Mouse (Mus musculus): ENCODE results near the gene Lmo7. TPM values are rescaled to one million over a fixed set of nuclear protein-coding genes. Genes with fewer than 3 reads are reported as not detected.

The Lmo7 gene
- polyA plus RNA-seq, 1 experiment from 2014 or later = 18.0 TPM

DNA sequence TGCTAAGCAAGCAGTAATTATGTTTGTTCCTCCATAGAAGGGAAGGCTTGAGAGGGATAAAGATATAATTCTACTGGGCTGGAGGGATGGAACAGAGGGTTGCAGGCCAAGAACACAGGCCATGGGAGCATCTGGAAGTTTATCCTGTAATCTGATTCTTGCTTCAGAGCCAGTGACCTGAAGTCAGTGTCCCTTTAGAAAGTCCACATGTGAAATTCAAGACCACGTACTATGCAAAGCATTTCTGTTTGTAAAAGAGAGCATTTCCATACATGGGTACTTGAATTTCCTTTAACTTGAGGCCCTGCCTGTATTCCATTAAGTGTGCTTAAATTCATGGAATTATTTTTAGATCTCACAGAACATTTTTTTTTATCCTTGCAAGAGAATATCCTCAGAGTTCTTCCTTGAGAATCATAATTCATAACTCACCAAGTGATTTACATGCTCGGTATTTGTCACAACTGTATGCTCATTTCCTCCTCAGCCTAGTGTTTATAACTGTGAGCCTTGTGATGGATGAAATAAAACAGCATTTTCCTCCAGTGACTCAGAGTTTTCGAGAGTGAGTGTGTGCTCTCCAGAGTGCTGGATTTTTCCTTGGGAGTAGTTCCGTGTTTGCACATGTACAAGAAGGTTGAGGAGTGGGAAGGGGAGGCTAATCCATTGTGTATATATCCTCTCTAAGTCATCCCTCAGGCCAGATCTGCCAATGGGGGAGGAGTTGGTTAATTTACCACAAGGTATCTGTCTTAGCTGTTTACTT, 75.0 kb downstream of the Lmo7 start:
- ATAC-seq (ENCODE audit: insufficient number of reproducible peaks, insufficient read depth, low FRiP score, low read depth) = peak; percentile 65
- Histone ChIP-seq H3K9ac (replicated peaks; ENCODE audit: low read depth, low read length) (no peak overlapping the region), H3K9me3 (ENCODE audit: control insufficient read depth, low read depth, low read length) (no peaks in the 10 kb centered on the region), H3K4me3 (ENCODE audit: low read depth, low read length) (no peak overlapping the region), H3K36me3 (ENCODE audit: control insufficient read depth, insufficient read depth, low read length) (no peaks in the 10 kb centered on the region), H3K4me2 (replicated peaks; ENCODE audit: low read depth, low read length) (no peak overlapping the region), H3K4me1 (ENCODE audit: control insufficient read depth, insufficient read depth, low read length) (peaks cover 9% of the 10 kb centered on the region; the same call in 1 of the 2 replicates), H3K27ac (ENCODE audit: low read length) (peak overlapping the region; percentile 63; the same call in 1 of the 2 replicates), H3K27me3 (ENCODE audit: control insufficient read depth, insufficient read depth, low read length) (no peaks in the 10 kb centered on the region)
- 19% methylated on average over 4 of the region's 4 CpGs for WGBS

DNA sequence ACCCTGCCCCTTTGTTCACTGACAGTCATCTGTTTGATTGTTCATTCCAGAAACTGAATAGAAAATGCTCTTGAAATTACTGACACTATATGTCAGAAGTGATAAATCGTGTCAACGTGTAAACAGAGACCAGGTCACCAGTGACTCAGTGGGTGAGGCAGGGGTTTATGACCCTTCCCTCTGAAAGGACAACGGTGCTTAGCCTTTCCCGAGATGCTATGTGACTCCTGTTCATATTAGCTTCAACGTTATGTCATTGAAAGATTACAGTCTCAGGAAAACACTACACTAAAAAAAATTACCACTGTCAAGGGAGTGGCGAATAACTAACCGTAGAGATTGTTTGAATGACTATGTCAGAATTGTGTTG, 75.6 kb downstream of the Lmo7 start:
- 0 out of 2 replicates have a peak, but pooled peaks have one; percentile 28 for ATAC-seq (ENCODE audit: insufficient number of reproducible peaks, insufficient read depth, low FRiP score, low read depth)
- Histone ChIP-seq H3K4me3 (ENCODE audit: low read depth, low read length) (no peak overlapping the region), H3K9ac (replicated peaks; ENCODE audit: low read depth, low read length) (no peak overlapping the region), H3K4me2 (replicated peaks; ENCODE audit: low read depth, low read length) (no peak overlapping the region), H3K9me3 (ENCODE audit: control insufficient read depth, low read depth, low read length) (no peaks in the 10 kb centered on the region), H3K27ac (ENCODE audit: low read length) (0 out of 2 replicates have a peak overlapping the region, but pooled peaks have one; percentile 48), H3K4me1 (ENCODE audit: control insufficient read depth, insufficient read depth, low read length) (peaks cover 9% of the 10 kb centered on the region; the same call in 1 of the 2 replicates), H3K27me3 (ENCODE audit: control insufficient read depth, insufficient read depth, low read length) (no peaks in the 10 kb centered on the region), H3K36me3 (ENCODE audit: control insufficient read depth, insufficient read depth, low read length) (no peaks in the 10 kb centered on the region)
- WGBS = 21% methylated on average over 7 of the region's 7 CpGs

DNA sequence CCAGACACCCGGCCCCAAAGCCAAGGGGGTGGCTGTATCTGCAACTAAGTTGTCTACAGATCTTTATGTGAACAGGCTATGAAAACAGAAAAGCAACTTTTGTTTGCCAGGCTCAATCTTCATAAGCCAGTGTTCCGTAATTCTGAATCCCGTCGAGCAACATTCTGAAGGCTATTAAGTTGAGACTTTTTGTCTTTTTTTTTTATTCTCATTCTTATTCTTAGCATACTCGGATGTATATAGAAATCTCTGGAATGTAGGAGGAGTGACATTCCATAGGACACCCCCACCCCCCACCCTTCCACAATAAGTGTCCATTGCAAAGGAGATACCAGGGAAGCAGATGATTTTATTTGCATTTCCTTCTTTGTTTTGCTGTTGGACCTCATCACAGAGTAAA, 76.3 kb downstream of the Lmo7 start:
- Histone ChIP-seq H3K4me2 (replicated peaks; ENCODE audit: low read depth, low read length) (no peak overlapping the region), H3K4me1 (ENCODE audit: control insufficient read depth, insufficient read depth, low read length) (peaks cover 9% of the 10 kb centered on the region; the same call in 1 of the 2 replicates), H3K4me3 (ENCODE audit: low read depth, low read length) (no peak overlapping the region), H3K27me3 (ENCODE audit: control insufficient read depth, insufficient read depth, low read length) (no peaks in the 10 kb centered on the region), H3K9ac (replicated peaks; ENCODE audit: low read depth, low read length) (no peak overlapping the region), H3K27ac (ENCODE audit: low read length) (no peak overlapping the region), H3K9me3 (ENCODE audit: control insufficient read depth, low read depth, low read length) (no peaks in the 10 kb centered on the region), H3K36me3 (ENCODE audit: control insufficient read depth, insufficient read depth, low read length) (no peaks in the 10 kb centered on the region)
- 47% methylated on average over 5 of the region's 5 CpGs for WGBS
- ATAC-seq (ENCODE audit: insufficient number of reproducible peaks, insufficient read depth, low FRiP score, low read depth) = no peak

DNA sequence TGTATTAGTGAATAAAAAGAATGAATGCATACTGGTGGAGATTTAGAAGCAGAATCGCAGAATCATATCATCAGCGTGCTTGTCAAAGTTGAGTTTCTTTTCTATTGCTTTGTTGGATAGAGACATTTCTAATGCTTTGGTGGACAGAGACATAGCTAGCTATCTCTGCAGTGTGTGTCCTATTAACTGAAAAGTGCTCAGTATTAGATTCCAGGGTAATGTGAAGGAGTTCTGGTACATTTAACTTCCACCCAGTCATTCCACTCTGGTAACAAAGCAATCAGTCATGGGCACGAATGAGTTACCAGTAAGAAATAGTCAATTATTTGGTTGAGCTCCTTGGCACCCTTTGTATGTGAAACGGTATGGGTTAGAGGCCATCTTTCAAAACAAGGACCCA, 76.8 kb downstream of the Lmo7 start:
- H3K9me3 ChIP-seq (ENCODE audit: control insufficient read depth, low read depth, low read length) = no peaks in the 10 kb centered on the region
- no peak overlapping the region for H3K4me3 ChIP-seq (ENCODE audit: low read depth, low read length)
- no peak for ATAC-seq (ENCODE audit: insufficient number of reproducible peaks, insufficient read depth, low FRiP score, low read depth)
- 82% methylated on average over 4 of the region's 4 CpGs for WGBS
- H3K4me1 ChIP-seq (ENCODE audit: control insufficient read depth, insufficient read depth, low read length) = peaks cover 9% of the 10 kb centered on the region; the same call in 1 of the 2 replicates
- H3K27me3 ChIP-seq (ENCODE audit: control insufficient read depth, insufficient read depth, low read length) = no peaks in the 10 kb centered on the region
- H3K9ac ChIP-seq (replicated peaks; ENCODE audit: low read depth, low read length) = no peak overlapping the region
- no peaks in the 10 kb centered on the region for H3K36me3 ChIP-seq (ENCODE audit: control insufficient read depth, insufficient read depth, low read length)
- no peak overlapping the region for H3K4me2 ChIP-seq (replicated peaks; ENCODE audit: low read depth, low read length)
- H3K27ac ChIP-seq (ENCODE audit: low read length) = no peak overlapping the region

DNA sequence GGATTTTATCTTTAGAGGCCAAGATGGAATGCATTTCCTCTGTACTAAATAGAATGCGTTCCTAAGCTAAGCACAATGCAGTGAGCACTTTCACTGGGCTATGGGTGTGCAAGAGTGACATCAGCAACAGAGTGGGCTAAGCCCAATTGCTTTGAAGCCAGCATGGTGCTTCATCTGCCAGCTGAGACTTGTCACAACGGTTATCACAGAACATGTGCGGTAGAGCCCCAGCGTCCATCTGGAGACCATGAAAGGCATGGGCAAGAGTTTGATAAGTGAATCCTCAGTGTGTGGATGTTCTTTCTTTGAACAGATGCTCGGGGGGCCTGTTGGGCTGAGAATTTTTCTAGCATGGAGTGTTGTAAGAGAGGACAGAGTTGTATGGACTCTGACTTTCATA, 86.7 kb downstream of the Lmo7 start:
- no peaks in the 10 kb centered on the region for H3K4me1 ChIP-seq (ENCODE audit: control insufficient read depth, insufficient read depth, low read length)
- 81% methylated on average over 5 of the region's 5 CpGs for WGBS
- no peaks in the 10 kb centered on the region for H3K27me3 ChIP-seq (ENCODE audit: control insufficient read depth, insufficient read depth, low read length)
- no peak for ATAC-seq (ENCODE audit: insufficient number of reproducible peaks, insufficient read depth, low FRiP score, low read depth)
- H3K27ac ChIP-seq (ENCODE audit: low read length) = no peak overlapping the region
- H3K36me3 ChIP-seq (ENCODE audit: control insufficient read depth, insufficient read depth, low read length) = no peaks in the 10 kb centered on the region
- H3K4me2 ChIP-seq (replicated peaks; ENCODE audit: low read depth, low read length) = no peak overlapping the region
- H3K9ac ChIP-seq (replicated peaks; ENCODE audit: low read depth, low read length) = no peak overlapping the region
- no peak overlapping the region for H3K4me3 ChIP-seq (ENCODE audit: low read depth, low read length)
- H3K9me3 ChIP-seq (ENCODE audit: control insufficient read depth, low read depth, low read length) = no peaks in the 10 kb centered on the region

DNA sequence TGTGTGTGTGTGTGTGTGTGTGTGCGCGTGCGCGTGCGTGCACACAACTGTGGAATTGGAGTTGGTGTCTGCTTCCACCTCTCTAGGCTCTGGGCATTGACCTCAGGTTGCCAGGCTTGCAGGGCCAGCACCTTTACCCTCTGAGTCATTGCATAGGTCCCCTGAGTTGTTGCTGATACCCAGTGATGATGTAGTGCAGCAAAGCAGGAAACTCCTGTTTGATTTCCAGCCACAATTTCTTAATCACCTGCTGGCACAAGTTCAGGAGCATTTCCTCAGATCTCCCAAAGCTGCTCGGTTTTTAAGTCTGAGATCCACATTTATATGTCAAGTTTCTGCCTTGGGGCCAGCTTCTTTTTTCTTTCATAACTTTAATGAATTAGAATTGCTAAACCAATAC, 92.6 kb downstream of the Lmo7 start:
- Histone ChIP-seq H3K27me3 (ENCODE audit: control insufficient read depth, insufficient read depth, low read length) (no peaks in the 10 kb centered on the region), H3K4me2 (replicated peaks; ENCODE audit: low read depth, low read length) (no peak overlapping the region), H3K27ac (ENCODE audit: low read length) (no peak overlapping the region), H3K9ac (replicated peaks; ENCODE audit: low read depth, low read length) (no peak overlapping the region), H3K4me1 (ENCODE audit: control insufficient read depth, insufficient read depth, low read length) (no peaks in the 10 kb centered on the region), H3K4me3 (ENCODE audit: low read depth, low read length) (no peak overlapping the region), H3K36me3 (ENCODE audit: control insufficient read depth, insufficient read depth, low read length) (no peaks in the 10 kb centered on the region), H3K9me3 (ENCODE audit: control insufficient read depth, low read depth, low read length) (no peaks in the 10 kb centered on the region)
- ATAC-seq (ENCODE audit: insufficient number of reproducible peaks, insufficient read depth, low FRiP score, low read depth) = no peak
- WGBS = 80% methylated on average over 6 of the region's 6 CpGs

DNA sequence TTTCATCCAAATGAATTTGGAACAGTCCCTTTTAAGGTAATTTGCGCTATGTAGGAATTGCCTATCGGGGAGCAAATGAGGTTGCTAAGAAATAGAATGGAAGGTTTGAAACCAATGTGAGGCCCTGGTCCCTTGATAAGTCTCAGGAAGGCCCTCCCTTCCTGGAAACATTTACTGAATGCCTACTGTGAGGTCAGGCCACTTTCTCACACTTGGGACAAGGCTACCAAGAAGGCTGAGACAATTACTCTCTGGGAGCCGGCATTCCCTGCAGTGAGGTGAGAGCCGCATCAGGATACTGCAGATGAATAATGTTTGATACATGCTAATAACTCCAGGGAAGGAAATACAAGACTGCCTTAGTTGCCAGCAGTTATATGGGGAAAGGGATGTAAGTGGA, 93.1 kb downstream of the Lmo7 start:
- ATAC-seq (ENCODE audit: insufficient number of reproducible peaks, insufficient read depth, low FRiP score, low read depth) = no peak
- Histone ChIP-seq H3K4me1 (ENCODE audit: control insufficient read depth, insufficient read depth, low read length) (no peaks in the 10 kb centered on the region), H3K4me2 (replicated peaks; ENCODE audit: low read depth, low read length) (no peak overlapping the region), H3K9ac (replicated peaks; ENCODE audit: low read depth, low read length) (no peak overlapping the region), H3K9me3 (ENCODE audit: control insufficient read depth, low read depth, low read length) (no peaks in the 10 kb centered on the region), H3K36me3 (ENCODE audit: control insufficient read depth, insufficient read depth, low read length) (no peaks in the 10 kb centered on the region), H3K27me3 (ENCODE audit: control insufficient read depth, insufficient read depth, low read length) (no peaks in the 10 kb centered on the region), H3K4me3 (ENCODE audit: low read depth, low read length) (no peak overlapping the region), H3K27ac (ENCODE audit: low read length) (no peak overlapping the region)
- WGBS = 67% methylated on average over 4 of the region's 4 CpGs

DNA sequence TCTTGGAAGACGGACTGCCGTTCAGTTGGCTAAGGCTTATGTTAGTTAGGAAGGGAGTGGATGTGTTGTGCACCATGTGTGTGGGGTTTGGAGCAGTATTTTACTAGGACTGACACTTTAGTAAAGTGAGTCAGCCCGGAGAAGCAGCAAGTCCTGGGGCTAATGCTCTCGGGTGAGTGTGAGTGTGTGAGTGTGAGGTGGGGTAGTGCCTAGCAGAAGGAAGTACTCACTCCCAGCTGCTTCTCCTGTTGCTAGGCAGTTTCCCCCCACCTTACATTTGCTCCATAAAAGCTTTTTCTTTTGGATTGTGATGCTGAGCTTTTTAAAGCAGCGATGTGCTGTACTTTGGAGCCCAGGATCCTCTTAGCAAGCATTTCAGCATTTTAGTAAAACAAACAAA, 99.9 kb downstream of the Lmo7 start:
- Histone ChIP-seq H3K4me2 (replicated peaks; ENCODE audit: low read depth, low read length) (no peak overlapping the region), H3K36me3 (ENCODE audit: control insufficient read depth, insufficient read depth, low read length) (no peaks in the 10 kb centered on the region), H3K9me3 (ENCODE audit: control insufficient read depth, low read depth, low read length) (no peaks in the 10 kb centered on the region), H3K27ac (ENCODE audit: low read length) (no peak overlapping the region), H3K27me3 (ENCODE audit: control insufficient read depth, insufficient read depth, low read length) (no peaks in the 10 kb centered on the region), H3K4me1 (ENCODE audit: control insufficient read depth, insufficient read depth, low read length) (peaks cover 6% of the 10 kb centered on the region; the same call in 1 of the 2 replicates), H3K9ac (replicated peaks; ENCODE audit: low read depth, low read length) (no peak overlapping the region), H3K4me3 (ENCODE audit: low read depth, low read length) (no peak overlapping the region)
- 61% methylated on average over 5 of the region's 5 CpGs for WGBS
- no peak for ATAC-seq (ENCODE audit: insufficient number of reproducible peaks, insufficient read depth, low FRiP score, low read depth)

DNA sequence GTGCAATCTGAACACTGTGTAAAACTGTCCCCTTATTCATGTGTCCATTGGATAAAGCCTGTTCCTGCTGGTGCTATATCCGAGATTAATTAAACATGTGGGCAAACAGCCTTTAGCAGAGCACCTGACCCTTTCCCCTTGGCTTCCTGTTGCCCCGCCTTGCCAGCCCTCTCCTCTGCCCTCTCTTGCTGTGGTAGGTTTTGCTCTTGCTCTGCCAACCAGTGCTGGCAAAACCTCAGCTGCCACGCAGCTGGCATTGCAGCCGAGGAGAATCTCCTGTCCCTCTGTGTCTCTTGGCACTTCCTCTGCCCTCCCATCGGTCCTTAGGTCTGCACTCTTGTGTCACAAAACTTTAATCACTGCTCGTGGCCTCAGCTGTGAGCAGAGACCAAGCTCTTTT, 100.4 kb downstream of the Lmo7 start:
- Histone ChIP-seq H3K9me3 (ENCODE audit: control insufficient read depth, low read depth, low read length) (no peaks in the 10 kb centered on the region), H3K9ac (replicated peaks; ENCODE audit: low read depth, low read length) (no peak overlapping the region), H3K4me1 (ENCODE audit: control insufficient read depth, insufficient read depth, low read length) (peaks cover 6% of the 10 kb centered on the region; the same call in 1 of the 2 replicates), H3K4me3 (ENCODE audit: low read depth, low read length) (no peak overlapping the region), H3K27me3 (ENCODE audit: control insufficient read depth, insufficient read depth, low read length) (no peaks in the 10 kb centered on the region), H3K27ac (ENCODE audit: low read length) (no peak overlapping the region), H3K36me3 (ENCODE audit: control insufficient read depth, insufficient read depth, low read length) (no peaks in the 10 kb centered on the region), H3K4me2 (replicated peaks; ENCODE audit: low read depth, low read length) (no peak overlapping the region)
- 50% methylated on average over 6 of the region's 6 CpGs for WGBS
- ATAC-seq (ENCODE audit: insufficient number of reproducible peaks, insufficient read depth, low FRiP score, low read depth) = 0 out of 2 replicates have a peak, but pooled peaks have one; percentile 4

All from stomach, embryonic 14.5 days (tissue).